Mouse (Mus musculus) testis, adult 10 weeks (tissue): ENCODE measurements around the gene Rimbp2. TPM values are rescaled to one million over a fixed set of nuclear protein-coding genes. Genes with fewer than 3 reads are reported as not detected.

Experiments
- polyA plus RNA-seq: library from polyadenylated mRNA; stranded (reverse); fragments of 350-450 nt; fragmentation: Illumina TruSeq; extraction: RNeasy Lipid Tissue Mini Kit (QIAGEN cat#74804); gene quantifications from one replicate; pipeline ENCODE4 v1.2.3, GENCODE M21; 2014; ENCODE audit warnings: low read depth, low replicate concordance

The Rimbp2 gene
- polyA plus RNA-seq, result 0.43 TPM

GRCm38 (mm10) chr5:128953278-128954070 is at the start of gene Rimbp2:
Rimbp2 (minus strand) TSS chr5:128953486.

Other genes with a start within 250 kb of the Rimbp2 start
- 73.8 TPM for gene Stx2, start 55.1 kb upstream of the Rimbp2 start, polyA plus RNA-seq
- gene Ran, start 66.6 kb upstream of the Rimbp2 start, polyA plus RNA-seq, result 329 TPM
- gene Adgrd1, start 143.3 kb upstream of the Rimbp2 start, polyA plus RNA-seq, result 0.31 TPM